Mouse (Mus musculus): ENCODE results near the gene Esr2. TPM values are rescaled to one million over a fixed set of nuclear protein-coding genes. Genes with fewer than 3 reads are reported as not detected.

Esr2 gene
- total and polyA plus RNA-seq, 2 experiments from 2014 or later = 0.20 to 0.44 TPM

DNA sequence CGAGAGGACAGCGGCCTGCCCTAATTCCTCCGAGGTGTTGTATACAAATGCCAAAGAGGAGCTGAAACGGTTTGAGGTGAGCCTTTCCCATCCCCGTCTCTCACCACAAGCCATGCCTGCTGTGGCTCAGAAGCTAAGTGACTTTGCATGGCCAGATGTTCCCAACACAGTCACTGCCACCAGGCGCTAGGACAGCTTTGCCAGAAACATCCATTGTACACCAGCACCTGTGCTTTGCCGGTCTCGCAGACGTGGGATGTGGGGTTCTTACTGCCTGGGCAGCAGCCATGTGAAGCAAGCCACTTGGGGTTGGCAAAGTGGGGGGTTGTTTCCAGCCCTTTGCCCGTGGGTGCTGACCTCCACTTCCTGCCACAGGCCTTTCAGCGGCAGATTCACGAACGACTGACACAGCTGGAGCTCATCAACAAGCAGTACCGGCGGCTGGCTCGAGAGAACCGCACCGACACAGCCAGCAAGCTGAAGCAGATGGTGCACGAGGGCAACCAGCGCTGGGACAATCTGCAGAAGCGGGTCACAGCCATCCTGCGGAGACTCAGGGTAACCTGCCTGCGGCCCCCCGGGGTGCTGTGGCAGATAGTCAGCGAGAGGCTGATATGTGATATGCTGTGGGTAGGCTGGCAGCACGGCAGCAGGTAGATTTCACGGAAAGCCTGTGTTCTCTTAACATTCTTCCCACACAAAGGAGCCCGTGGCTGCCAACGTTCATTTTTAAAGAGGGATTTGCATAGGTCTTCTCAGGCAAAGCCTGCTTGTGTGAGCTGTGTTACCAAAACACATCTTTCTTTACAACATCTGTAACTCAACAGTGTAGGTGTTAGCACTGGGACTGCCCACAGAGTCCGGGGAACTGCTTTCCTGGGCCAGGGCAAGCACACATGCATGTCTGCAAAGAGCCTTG lies 81.7 kb downstream of the Esr2 start:
- H3K27ac ChIP-seq (ENCODE audit: low read depth, low read length) = no peak overlapping the region
- H3K4me3 ChIP-seq (ENCODE audit: low read depth, low read length) = no peak overlapping the region
- no peak overlapping the region for H3K4me2 ChIP-seq (ENCODE audit: low read depth, low read length, poor library complexity, severe bottlenecking)
- H3K9me3 ChIP-seq (ENCODE audit: low read length) = no peaks in the 10 kb centered on the region
- no peak for TF ChIP-seq CTCF (IDR thresholded peaks at IDR 0.05)
- WGBS = 78% methylated on average over 30 of the region's 30 CpGs
- no peaks in the 10 kb centered on the region for H3K27me3 ChIP-seq (ENCODE audit: insufficient read depth, low read length)
- H3K36me3 ChIP-seq (ENCODE audit: insufficient read depth, low read length) = peaks cover 73% of the 10 kb centered on the region
- H3K4me1 ChIP-seq (ENCODE audit: insufficient read depth, low read length) = no peaks in the 10 kb centered on the region
- ATAC-seq (ENCODE audit: low FRiP score) (no peak), DNase-seq (ENCODE audit: low spot score) (no peak)
- H3K9ac ChIP-seq (replicated peaks; ENCODE audit: low read length, poor library complexity, severe bottlenecking) = no peak overlapping the region

GRCm38 (mm10) chr12:76093613-76094588 lies 83.2 kb downstream of the Esr2 start:
- no peaks in the 10 kb centered on the region for H3K27me3 ChIP-seq (ENCODE audit: insufficient read depth, low read length)
- no peak overlapping the region for H3K4me3 ChIP-seq (ENCODE audit: low read depth, low read length)
- no peak overlapping the region for H3K27ac ChIP-seq (ENCODE audit: low read depth, low read length)
- no peaks in the 10 kb centered on the region for H3K9me3 ChIP-seq (ENCODE audit: low read length)
- H3K4me1 ChIP-seq (ENCODE audit: insufficient read depth, low read length) = no peaks in the 10 kb centered on the region
- no peak for ATAC-seq (ENCODE audit: low FRiP score)
- no peak overlapping the region for H3K9ac ChIP-seq (replicated peaks; ENCODE audit: low read length, poor library complexity, severe bottlenecking)
- no peak for TF ChIP-seq CTCF (IDR thresholded peaks at IDR 0.05)
- peak; percentile 26 for DNase-seq (ENCODE audit: low spot score)
- H3K4me2 ChIP-seq (ENCODE audit: low read depth, low read length, poor library complexity, severe bottlenecking) = no peak overlapping the region
- peaks cover 62% of the 10 kb centered on the region for H3K36me3 ChIP-seq (ENCODE audit: insufficient read depth, low read length)
- WGBS = 90% methylated on average over 15 of the region's 15 CpGs

GRCm38 (mm10) chr12:76092789-76093466 lies 84.1 kb downstream of the Esr2 start:
- WGBS = 93% methylated on average over 11 of the region's 11 CpGs
- peaks cover 58% of the 10 kb centered on the region for H3K36me3 ChIP-seq (ENCODE audit: insufficient read depth, low read length)
- ATAC-seq (ENCODE audit: low FRiP score) = no peak

GRCm38 (mm10) chr12:76087025-76087424 lies 90.0 kb downstream of the Esr2 start:
- H3K9ac ChIP-seq (replicated peaks; ENCODE audit: low read length, poor library complexity, severe bottlenecking) = no peak overlapping the region
- no peak overlapping the region for H3K4me2 ChIP-seq (ENCODE audit: low read depth, low read length, poor library complexity, severe bottlenecking)
- H3K36me3 ChIP-seq (ENCODE audit: insufficient read depth, low read length) = peaks cover 25% of the 10 kb centered on the region
- WGBS = 82% methylated on average over 13 of the region's 13 CpGs
- ATAC-seq (ENCODE audit: low FRiP score) = no peak
- H3K27me3 ChIP-seq (ENCODE audit: insufficient read depth, low read length) = no peaks in the 10 kb centered on the region
- no peak for TF ChIP-seq CTCF (IDR thresholded peaks at IDR 0.05)
- no peak overlapping the region for H3K4me3 ChIP-seq (ENCODE audit: low read depth, low read length)
- no peak overlapping the region for H3K27ac ChIP-seq (ENCODE audit: low read depth, low read length)
- no peaks in the 10 kb centered on the region for H3K4me1 ChIP-seq (ENCODE audit: insufficient read depth, low read length)
- no peaks in the 10 kb centered on the region for H3K9me3 ChIP-seq (ENCODE audit: low read length)
- DNase-seq (ENCODE audit: low spot score) = no peak

More at GRCm38 (mm10) chr12:76092789-76093466, 84.1 kb downstream of the Esr2 start:
- TF ChIP-seq CTCF (IDR thresholded peaks at IDR 0.05) = no peak
- Histone ChIP-seq H3K27ac (ENCODE audit: low read depth, low read length) (no peak overlapping the region), H3K27me3 (ENCODE audit: insufficient read depth, low read length) (no peaks in the 10 kb centered on the region), H3K4me2 (ENCODE audit: low read depth, low read length, poor library complexity, severe bottlenecking) (no peak overlapping the region), H3K9me3 (ENCODE audit: low read length) (no peaks in the 10 kb centered on the region), H3K4me1 (ENCODE audit: insufficient read depth, low read length) (no peaks in the 10 kb centered on the region), H3K4me3 (ENCODE audit: low read depth, low read length) (no peak overlapping the region), H3K9ac (replicated peaks; ENCODE audit: low read length, poor library complexity, severe bottlenecking) (no peak overlapping the region)
- DNase-seq (ENCODE audit: low spot score) = no peak

DNA sequence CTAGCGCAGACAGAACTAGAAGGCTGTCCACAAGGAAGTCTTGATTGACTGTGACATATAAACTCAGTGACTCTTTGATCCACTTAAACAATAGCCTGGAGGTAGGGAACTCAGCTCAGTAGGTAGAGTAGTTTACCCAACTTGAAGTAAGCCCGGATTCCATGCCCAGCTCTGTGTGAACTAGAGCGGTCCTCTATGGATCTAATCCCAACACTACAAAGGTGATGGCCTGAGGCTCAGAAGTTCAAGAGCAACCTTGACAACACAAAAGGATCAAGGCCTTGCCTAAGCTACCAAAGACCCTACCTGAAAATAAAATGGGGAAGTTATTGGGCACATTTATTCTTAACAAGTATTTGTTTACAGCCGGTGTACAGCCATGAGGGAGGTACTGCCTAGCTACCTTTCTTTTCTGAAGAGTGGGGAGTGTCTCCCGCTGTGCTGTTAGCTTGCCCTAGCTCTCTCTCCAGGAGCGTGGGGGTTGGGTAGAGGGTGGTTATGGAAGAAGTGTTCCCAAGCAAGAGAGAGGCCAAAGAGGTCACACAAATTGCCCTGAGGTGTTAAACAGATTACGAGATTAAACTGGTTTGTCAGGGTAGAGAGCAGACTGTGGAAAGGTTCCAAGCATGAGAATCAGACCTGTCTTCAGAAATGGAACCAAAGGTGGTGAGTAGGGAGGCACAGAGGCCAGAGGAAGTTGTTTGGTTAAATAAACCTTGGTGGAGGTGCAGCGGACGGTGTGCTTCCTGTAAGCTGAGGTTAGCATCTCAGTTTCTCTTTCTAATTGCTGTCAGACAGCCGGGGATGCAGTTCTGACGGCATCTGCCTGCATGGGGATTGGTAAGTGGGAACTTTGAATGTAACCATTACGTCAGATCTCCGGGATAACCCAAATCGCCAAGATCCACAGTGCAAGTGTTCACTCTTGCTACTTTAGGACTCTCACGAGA lies 90.8 kb downstream of the Esr2 start:
- Histone ChIP-seq H3K4me3 (ENCODE audit: low read depth, low read length) (no peak overlapping the region), H3K36me3 (ENCODE audit: insufficient read depth, low read length) (peaks cover 25% of the 10 kb centered on the region), H3K4me1 (ENCODE audit: insufficient read depth, low read length) (no peaks in the 10 kb centered on the region; the same call in 1 of the 2 replicates), H3K9me3 (ENCODE audit: low read length) (no peaks in the 10 kb centered on the region), H3K27me3 (ENCODE audit: insufficient read depth, low read length) (no peaks in the 10 kb centered on the region), H3K9ac (replicated peaks; ENCODE audit: low read length, poor library complexity, severe bottlenecking) (no peak overlapping the region), H3K27ac (ENCODE audit: low read depth, low read length) (no peak overlapping the region), H3K4me2 (ENCODE audit: low read depth, low read length, poor library complexity, severe bottlenecking) (no peak overlapping the region)
- WGBS = 75% methylated on average over 15 of the region's 15 CpGs
- no peak for TF ChIP-seq CTCF (IDR thresholded peaks at IDR 0.05)
- ATAC-seq (ENCODE audit: low FRiP score) (no peak), DNase-seq (ENCODE audit: low spot score) (no peak)
